Mouse (Mus musculus) MEL (cell line): ENCODE data around the gene Il1r2.

Experiments
- CTCF ChIP-seq, 3 experiments: IDR thresholded peaks in 2 of 3; conservative IDR thresholded peaks in 1 of 3; 2 replicates each; pipeline ENCODE4 v1.5.1; 2011 to 2012; ENCODE audit warnings: low read length in 3 of 3, low read depth in 2 of 3, mild to moderate bottlenecking in 2 of 3, improper control_type of control experiment in 1 of 3, inconsistent platforms in 1 of 3, mixed read lengths in 1 of 3, moderate library complexity in 1 of 3; ENCODE audit not compliant: control insufficient read depth in 1 of 3, insufficient read depth in 1 of 3, poor library complexity in 1 of 3, severe bottlenecking in 1 of 3
- EP300 ChIP-seq, 2 experiments: IDR thresholded peaks; 2 replicates each; pipeline ENCODE4 v1.6.1; 2011; ENCODE audit warnings: improper control_type of control experiment in 2 of 2, low read length in 2 of 2, low read depth in 1 of 2, mild to moderate bottlenecking in 1 of 2
- MEF2A ChIP-seq: IDR thresholded peaks from 2 replicates; pipeline ENCODE4 v1.6.1; 2014; ENCODE audit warnings: low read depth, mild to moderate bottlenecking, inconsistent platforms, low read length, improper control_type of control experiment; ENCODE audit not compliant: poor library complexity, insufficient replicate concordance, severe bottlenecking; ENCODE audit errors: extremely low read depth
- POLR2AphosphoS5 ChIP-seq: IDR thresholded peaks from 2 replicates; pipeline ENCODE4 v1.6.1; 2012; ENCODE audit warnings: low read depth, borderline replicate concordance, mild to moderate bottlenecking, inconsistent platforms, low read length, moderate library complexity, mixed read lengths
- SIN3A ChIP-seq: IDR thresholded peaks from 2 replicates; pipeline ENCODE4 v1.6.1; 2012; ENCODE audit warnings: low read length, improper control_type of control experiment, inconsistent platforms
- TCF12 ChIP-seq: IDR thresholded peaks from 2 replicates; pipeline ENCODE4 v1.6.1; 2014; ENCODE audit warnings: low read depth, mild to moderate bottlenecking, inconsistent platforms, low read length, improper control_type of control experiment, moderate library complexity
- ZKSCAN1 ChIP-seq: IDR thresholded peaks from 2 replicates; pipeline ENCODE4 v1.6.1; 2012; ENCODE audit warnings: low read depth, mild to moderate bottlenecking, inconsistent platforms, low read length, improper control_type of control experiment, moderate library complexity

DNA sequence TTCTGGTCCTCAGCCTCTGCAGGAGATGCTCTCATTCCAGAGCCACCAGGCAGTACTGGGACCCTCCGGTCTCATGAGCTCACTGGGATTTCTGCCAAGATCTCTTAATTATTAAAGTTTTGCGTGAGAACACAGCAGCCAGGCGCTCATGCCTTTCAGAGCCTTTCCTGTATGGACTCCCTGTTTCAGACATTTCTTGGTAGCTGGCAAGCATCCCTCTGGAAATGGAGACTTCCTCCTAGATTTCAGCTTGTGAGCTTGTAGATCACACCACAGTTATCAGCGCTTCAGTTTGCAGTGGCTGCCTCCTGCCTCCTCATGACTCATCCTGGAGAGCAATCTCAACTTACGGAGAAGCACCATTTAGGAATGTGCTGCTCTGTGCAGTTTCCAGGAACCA lies 98.0 kb downstream of the Il1r2 start:
- TF ChIP-seq MEF2A, result no peak
- TF ChIP-seq EP300 (IDR thresholded peaks at IDR 0.05; ENCODE audit: low read depth in 1 of 2, low read length in 2 of 2), result no peak
- no peak for TF ChIP-seq TCF12
- TF ChIP-seq POLR2AphosphoS5, result no peak
- no peak for TF ChIP-seq CTCF (IDR thresholded peaks at IDR 0.05 in 2 of 3, conservative IDR thresholded peaks at IDR 0.05 in 1 of 3; ENCODE audit: control insufficient read depth in 1 of 3, insufficient read depth in 1 of 3, low read depth in 2 of 3, low read length in 3 of 3, poor library complexity in 1 of 3, severe bottlenecking in 1 of 3)
- TF ChIP-seq SIN3A, result no peak
- TF ChIP-seq ZKSCAN1, result no peak
